Mouse (Mus musculus) forebrain, embryonic 14.5 days (tissue): ENCODE results near the gene Gm49337. TPM values are rescaled to one million over a fixed set of nuclear protein-coding genes. Genes with fewer than 3 reads are reported as not detected.
A peak's percentile ranks its signal among the peaks of the same experiment; 100 is the strongest.

ENCODE experiments used
- ATAC-seq: fragments of 200-750 bp; cut with Nextera tagmentation; 2 replicates; pipeline ENCODE4 v1.8.0; 2017; ENCODE audit warnings: mild to moderate bottlenecking, moderate library complexity
- DNase-seq: peaks from one replicate; pipeline ENCODE4 v3.0.0-alpha.2; 2015; ENCODE audit warnings: low spot score
- H3K27ac ChIP-seq: fragments of 300-500 bp; sonication (generic); 2 replicates; pipeline ENCODE4 v1.5.1; 2014; ENCODE audit warnings: low read depth, mild to moderate bottlenecking, control low read depth, low read length, moderate library complexity
- H3K27me3 ChIP-seq: fragments of 300-500 bp; sonication (generic); replicated peaks from 2 replicates; pipeline ENCODE4 v1.6.1; 2014; ENCODE audit warnings: low read length, control low read depth, mixed read lengths; ENCODE audit not compliant: control insufficient read depth, insufficient read depth
- H3K36me3 ChIP-seq: fragments of 300-500 bp; sonication (generic); 2 replicates; pipeline ENCODE4 v1.6.1; 2014; ENCODE audit warnings: low read length, control low read depth; ENCODE audit not compliant: control insufficient read depth, insufficient read depth
- H3K4me1 ChIP-seq: fragments of 300-500 bp; sonication (generic); 2 replicates; pipeline ENCODE4 v1.6.1; 2014; ENCODE audit warnings: antibody characterized with exemption, low read length, control low read depth; ENCODE audit not compliant: control insufficient read depth, insufficient read depth
- H3K4me2 ChIP-seq: fragments of 300-500 bp; sonication (generic); 2 replicates; pipeline ENCODE4 v1.6.1; 2014; ENCODE audit warnings: mild to moderate bottlenecking, control low read depth, low read length
- H3K4me3 ChIP-seq: fragments of 300-500 bp; sonication (generic); 2 replicates; pipeline ENCODE4 v1.5.1; 2014; ENCODE audit warnings: low read depth, low read length, control low read depth
- H3K9ac ChIP-seq: fragments of 300-500 bp; sonication (generic); 2 replicates; pipeline ENCODE4 v1.6.1; 2014; ENCODE audit warnings: mild to moderate bottlenecking, low read length, control low read depth, moderate library complexity
- H3K9me3 ChIP-seq: fragments of 300-500 bp; sonication (generic); replicated peaks from 2 replicates; pipeline ENCODE4 v1.6.1; 2016; ENCODE audit warnings: low read length, control low read depth, mixed read lengths; ENCODE audit not compliant: control insufficient read depth
- WGBS: fragments of 180-500 bp; shearing (Covaris S2); extraction: QIAGEN DNeasy Blood & Tissue Kit; methylation state at CpG from one replicate; pipeline ENCODE4 v1.1.7; 2014; 5-methylcytosine and 5-hydroxymethylcytosine counted together
- polyA plus RNA-seq: library from polyadenylated mRNA; unstranded; fragments of >200 nt; fragmentation: Nextera tagmentation; extraction: Ambion mirVana; gene quantifications from 2 replicates; pipeline ENCODE4 v1.2.1, GENCODE M21; 2014

Gm49337 gene
- polyA plus RNA-seq, 1 experiment from 2014 or later = not detected

DNA sequence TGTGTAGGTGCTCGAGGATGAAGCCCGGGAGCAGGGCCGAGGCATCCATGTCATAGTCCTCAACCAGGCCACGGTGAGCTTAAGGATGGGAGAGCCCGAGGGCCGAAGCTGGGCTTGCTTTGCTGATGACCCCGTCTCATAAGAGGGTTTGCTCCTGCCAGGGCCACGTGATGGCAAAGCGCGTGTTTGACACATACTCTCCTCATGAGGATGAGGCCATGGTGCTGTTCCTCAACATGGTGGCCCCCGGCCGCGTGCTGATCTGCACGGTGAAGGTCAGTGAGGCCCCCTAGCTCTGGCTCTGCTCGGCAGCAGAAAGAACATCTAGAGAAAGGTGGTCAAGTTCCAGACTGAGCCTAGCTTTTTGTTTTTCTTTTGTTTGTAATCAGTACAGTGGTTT is 20.5 kb upstream of the Gm49337 start:
- H3K4me3 ChIP-seq = no peak overlapping the region
- H3K4me1 ChIP-seq = peaks cover 4% of the 10 kb centered on the region; the same call in 1 of the 2 replicates
- no peak overlapping the region for H3K9ac ChIP-seq
- WGBS = 96% methylated on average over 15 of the region's 15 CpGs
- no peaks in the 10 kb centered on the region for H3K9me3 ChIP-seq
- no peaks in the 10 kb centered on the region for H3K27me3 ChIP-seq
- H3K36me3 ChIP-seq = peaks cover 57% of the 10 kb centered on the region
- no peak overlapping the region for H3K27ac ChIP-seq
- no peak overlapping the region for H3K4me2 ChIP-seq
- DNase-seq (no peak), ATAC-seq (no peak)

DNA sequence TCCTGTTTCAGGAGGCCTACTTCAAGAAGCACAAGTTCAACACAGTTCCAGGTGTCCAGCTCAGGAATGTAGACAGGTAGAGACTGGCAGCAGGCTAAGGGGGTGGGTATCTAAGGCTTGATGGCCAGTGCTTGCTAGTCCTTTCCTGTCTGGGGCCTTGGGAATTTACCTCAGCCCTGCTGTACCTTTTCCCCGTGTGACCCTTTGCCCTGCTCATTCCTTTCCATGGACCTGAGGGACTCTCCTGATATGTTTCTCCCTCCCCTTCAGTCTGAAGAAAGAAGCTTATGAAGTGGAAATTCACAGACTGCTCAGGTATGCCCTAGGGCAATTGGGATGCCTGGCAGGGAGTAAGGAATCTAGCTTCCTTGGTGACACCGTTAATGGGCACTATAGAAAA is 15.3 kb upstream of the Gm49337 start:
- H3K36me3 ChIP-seq = peaks cover 65% of the 10 kb centered on the region
- H3K9me3 ChIP-seq = no peaks in the 10 kb centered on the region
- 88% methylated on average over 2 of the region's 2 CpGs for WGBS

DNA sequence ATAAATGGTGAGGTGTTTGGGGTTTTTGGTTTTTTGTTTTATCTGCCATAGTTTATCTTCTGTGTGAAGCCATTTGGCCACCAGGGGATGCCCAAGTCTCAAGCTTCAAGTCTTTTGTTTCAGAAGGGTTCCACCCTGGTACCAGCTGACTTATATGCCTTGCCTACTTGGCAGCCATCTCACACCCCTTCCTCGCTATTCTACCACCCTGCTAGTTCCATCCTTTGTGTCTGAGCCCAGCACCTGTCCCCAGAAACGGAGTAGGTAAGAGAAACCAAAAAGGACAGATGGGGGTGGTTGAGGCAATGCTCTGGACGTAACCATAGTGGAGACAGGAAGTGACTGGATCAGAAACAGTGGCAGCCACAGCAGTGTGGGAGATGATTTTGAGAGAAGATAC is 13.3 kb upstream of the Gm49337 start:
- H3K36me3 ChIP-seq = peaks cover 46% of the 10 kb centered on the region
- H3K4me2 ChIP-seq = no peak overlapping the region
- no peaks in the 10 kb centered on the region for H3K4me1 ChIP-seq
- DNase-seq (peak; percentile 73), ATAC-seq (peak; percentile 64)
- no peaks in the 10 kb centered on the region for H3K9me3 ChIP-seq
- WGBS = 69% methylated on average over 3 of the region's 3 CpGs
- H3K27ac ChIP-seq = no peak overlapping the region
- no peaks in the 10 kb centered on the region for H3K27me3 ChIP-seq
- H3K9ac ChIP-seq = no peak overlapping the region
- no peak overlapping the region for H3K4me3 ChIP-seq

More for the DNA sequence above, 15.3 kb upstream of the Gm49337 start:
- ATAC-seq = no peak
- H3K27ac ChIP-seq = no peak overlapping the region
- no peak overlapping the region for H3K9ac ChIP-seq
- no peak overlapping the region for H3K4me3 ChIP-seq
- no peaks in the 10 kb centered on the region for H3K4me1 ChIP-seq
- no peak for DNase-seq
- H3K27me3 ChIP-seq = no peaks in the 10 kb centered on the region
- no peak overlapping the region for H3K4me2 ChIP-seq

DNA sequence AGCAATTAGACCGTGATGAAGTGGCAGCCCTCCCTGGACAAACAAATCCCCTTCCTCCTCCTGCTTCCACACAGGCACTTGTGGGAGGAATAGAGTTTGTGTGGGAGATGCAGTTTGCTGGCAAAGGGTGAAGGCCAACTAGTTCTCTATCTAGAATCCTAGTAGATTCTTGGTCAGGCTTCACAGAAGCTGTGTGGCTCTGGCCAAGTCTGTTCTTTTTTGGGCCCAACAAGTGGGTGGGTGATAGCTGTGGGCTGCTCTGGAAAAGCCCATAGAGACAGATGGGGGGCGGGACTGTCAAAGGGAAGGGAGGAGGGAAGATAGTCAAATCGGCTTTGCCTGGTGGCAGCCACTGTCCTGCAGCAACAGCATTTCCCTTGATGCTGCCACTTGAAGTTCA is 12.4 kb upstream of the Gm49337 start:
- no peak for DNase-seq
- no peaks in the 10 kb centered on the region for H3K27me3 ChIP-seq
- no peak for ATAC-seq
- no peak overlapping the region for H3K4me3 ChIP-seq
- no peaks in the 10 kb centered on the region for H3K4me1 ChIP-seq
- H3K27ac ChIP-seq = no peak overlapping the region
- 79% methylated on average over 3 of the region's 3 CpGs for WGBS
- no peaks in the 10 kb centered on the region for H3K9me3 ChIP-seq
- peaks cover 38% of the 10 kb centered on the region for H3K36me3 ChIP-seq
- H3K4me2 ChIP-seq = no peak overlapping the region
- no peak overlapping the region for H3K9ac ChIP-seq

DNA sequence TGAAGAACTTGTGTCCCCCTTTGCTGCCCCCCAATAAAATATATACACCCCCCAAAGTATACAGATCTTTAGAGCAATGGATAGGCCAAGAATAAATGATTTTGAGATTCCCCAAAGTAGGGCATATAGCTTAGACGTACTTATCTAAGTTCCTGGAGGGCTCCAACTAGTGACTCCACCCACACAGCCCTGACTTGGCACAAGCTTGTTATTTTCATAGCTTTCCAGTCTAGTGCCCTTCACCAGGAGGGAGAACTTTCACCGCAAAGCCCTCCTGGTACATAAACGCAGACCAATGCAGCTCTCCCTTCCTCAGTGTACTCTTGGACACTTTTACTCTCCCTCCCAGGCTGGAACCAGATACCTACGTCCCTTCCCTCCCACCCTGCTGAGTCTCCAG is 11.0 kb upstream of the Gm49337 start:
- Histone ChIP-seq H3K36me3 (peaks cover 24% of the 10 kb centered on the region), H3K27me3 (no peaks in the 10 kb centered on the region), H3K4me1 (no peaks in the 10 kb centered on the region), H3K4me2 (no peak overlapping the region), H3K9ac (no peak overlapping the region), H3K27ac (no peak overlapping the region), H3K4me3 (no peak overlapping the region), H3K9me3 (no peaks in the 10 kb centered on the region)
- no peak for ATAC-seq
- DNase-seq = no peak
- WGBS = 82% methylated on average over 4 of the region's 4 CpGs

DNA sequence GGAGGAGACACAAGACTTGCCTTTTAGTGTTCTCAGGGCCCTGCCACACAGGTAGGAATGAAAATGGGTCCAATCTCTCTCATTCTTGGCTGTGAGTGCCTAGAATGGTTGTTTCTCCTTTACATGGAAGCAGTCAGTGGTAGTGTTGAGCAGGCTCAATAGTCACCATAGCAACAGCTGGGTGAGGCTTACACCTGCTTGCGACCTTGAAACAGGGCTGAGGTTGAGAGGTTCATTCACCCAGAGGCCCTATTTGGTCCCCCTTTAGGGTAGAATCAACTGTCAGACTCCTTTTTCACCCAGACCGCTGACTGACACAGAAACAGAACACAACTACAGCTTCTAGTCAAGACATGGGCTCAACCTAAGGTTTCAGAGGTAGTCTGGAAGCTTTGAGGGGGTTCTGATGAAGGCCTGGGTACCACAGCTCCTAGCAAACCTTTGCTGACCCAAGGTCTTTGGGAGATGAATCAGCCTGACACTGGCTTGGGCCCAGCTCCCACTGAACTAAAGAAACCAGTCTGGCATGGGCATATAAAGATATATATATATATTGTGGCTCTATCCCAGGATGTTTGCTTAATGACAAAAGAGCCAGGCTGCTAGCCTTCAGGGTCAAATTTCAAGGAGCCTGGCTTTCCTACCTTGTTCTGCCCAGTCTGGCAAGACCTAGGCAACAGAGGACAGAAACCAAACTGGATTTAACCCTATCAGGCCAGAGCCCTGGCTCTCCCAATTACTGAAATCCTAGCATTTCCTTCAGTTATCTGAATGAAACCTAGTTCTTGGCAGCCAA is 8.2 kb upstream of the Gm49337 start:
- H3K4me3 ChIP-seq = no peak overlapping the region
- H3K36me3 ChIP-seq = no peaks in the 10 kb centered on the region
- no peaks in the 10 kb centered on the region for H3K4me1 ChIP-seq
- 85% methylated on average over 2 of the region's 2 CpGs for WGBS
- no peaks in the 10 kb centered on the region for H3K27me3 ChIP-seq
- no peak overlapping the region for H3K4me2 ChIP-seq
- ATAC-seq = no peak
- H3K27ac ChIP-seq = no peak overlapping the region
- no peak for DNase-seq
- no peaks in the 10 kb centered on the region for H3K9me3 ChIP-seq
- H3K9ac ChIP-seq = no peak overlapping the region

DNA sequence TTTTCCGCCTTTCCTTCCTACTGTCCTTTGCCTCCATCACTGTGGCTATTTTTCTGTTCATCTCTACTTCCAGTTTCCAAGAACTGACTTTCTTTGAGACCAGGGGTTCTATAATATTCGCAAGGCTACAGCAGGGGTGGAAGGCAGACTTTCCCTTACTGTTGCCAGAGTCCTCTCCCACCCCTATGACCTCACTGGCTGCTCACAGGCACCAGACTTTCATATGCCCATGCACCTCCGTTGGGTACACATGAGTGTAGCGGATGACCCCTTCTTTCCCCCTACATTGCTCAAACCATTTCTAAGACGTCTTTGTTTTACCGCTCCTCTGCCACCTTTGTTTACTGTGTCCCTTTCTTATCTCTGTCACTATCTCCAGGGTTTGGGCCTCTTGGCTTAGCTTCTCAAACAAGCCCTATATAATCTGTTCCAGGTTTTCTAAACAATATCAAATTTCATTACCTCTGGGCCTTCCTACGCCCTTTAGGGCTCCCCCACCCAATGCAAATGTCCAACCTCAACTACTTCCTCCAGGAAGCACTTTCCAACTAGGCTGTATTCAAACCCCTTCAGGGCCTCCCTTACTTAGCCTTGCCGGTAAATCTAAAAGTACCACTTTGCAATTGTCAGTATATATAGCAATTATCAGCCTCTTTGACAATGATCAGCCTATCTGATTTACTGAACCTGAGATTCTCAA is 7.3 kb upstream of the Gm49337 start:
- 80% methylated on average over 8 of the region's 8 CpGs for WGBS

DNA sequence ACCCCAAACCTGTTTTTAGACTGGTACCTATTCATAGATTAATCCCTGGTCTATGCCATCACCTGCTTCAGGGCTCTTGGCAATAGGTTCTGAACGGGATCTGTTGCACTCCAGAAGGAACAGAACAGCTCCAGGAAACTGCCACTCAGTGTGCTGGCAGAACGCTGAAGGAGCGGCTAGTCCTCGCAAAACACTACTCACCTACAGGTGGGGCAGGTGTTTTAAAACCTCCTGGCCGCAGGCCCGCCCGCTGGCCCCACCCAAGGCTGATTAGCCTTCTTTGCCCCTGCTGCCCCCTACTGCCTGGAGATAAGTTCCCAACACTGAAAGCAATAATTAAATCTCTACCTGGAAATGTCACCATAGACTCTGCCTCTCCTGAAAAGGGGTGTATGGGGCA is 5.8 kb upstream of the Gm49337 start, which contains the start of gene Tspan1:
Tspan1 (minus strand) TSS at position 198 of the 400 bp plus-strand sequence.
- whole genome bisulfite sequencing = 35% methylated on average over 7 of the region's 7 CpGs
- H3K4me2 ChIP-seq = no peak within 1 kb of the TSS
- no peak within 1 kb of the TSS for H3K27ac ChIP-seq
- H3K4me1 ChIP-seq = no peaks in the 10 kb centered on the region
- no peaks in the 10 kb centered on the region for H3K9me3 ChIP-seq
- no peak for ATAC-seq
- no peak within 1 kb of the TSS for H3K4me3 ChIP-seq
- H3K9ac ChIP-seq = no peak within 1 kb of the TSS
- H3K36me3 ChIP-seq = no peaks in the 10 kb centered on the region
- no peak for DNase-seq
- no peaks in the 10 kb centered on the region for H3K27me3 ChIP-seq

More for the DNA sequence above, 7.3 kb upstream of the Gm49337 start:
- Histone ChIP-seq H3K36me3 (no peaks in the 10 kb centered on the region), H3K4me1 (no peaks in the 10 kb centered on the region), H3K27me3 (no peaks in the 10 kb centered on the region), H3K9me3 (no peaks in the 10 kb centered on the region), H3K4me3 (no peak overlapping the region), H3K9ac (no peak overlapping the region), H3K27ac (no peak overlapping the region), H3K4me2 (no peak overlapping the region)
- ATAC-seq (no peak), DNase-seq (no peak)
